Mouse (Mus musculus) ES-E14 (cell line): ENCODE results near the gene Mafg. TPM values are rescaled to one million over a fixed set of nuclear protein-coding genes. Genes with fewer than 3 reads are reported as not detected.
A peak's percentile ranks its signal among the peaks of the same experiment; 100 is the strongest.

Experiments
- DNase-seq: peaks from one replicate; pipeline ENCODE4 v3.0.0-alpha.2; 2013; ENCODE audit warnings: low read depth, low spot score
- H3K27ac ChIP-seq: 2 replicates; pipeline ENCODE4 v1.5.1; 2012; ENCODE audit warnings: low read depth, mild to moderate bottlenecking, low read length, moderate library complexity, mixed read lengths; ENCODE audit not compliant: poor library complexity, insufficient read depth, severe bottlenecking
- H3K36me3 ChIP-seq: 2 replicates; pipeline ENCODE4 v1.6.1; 2012; ENCODE audit warnings: mild to moderate bottlenecking, low read length, moderate library complexity, mixed read lengths; ENCODE audit not compliant: control insufficient read depth, poor library complexity, insufficient read depth, severe bottlenecking
- H3K4me1 ChIP-seq, 2 experiments: fragments of 150-350 bp in 1 of 2; sonication (generic) in 1 of 2; 2 replicates each; pipeline ENCODE4 v1.6.1; 2012; ENCODE audit warnings: low read length in 2 of 2, mild to moderate bottlenecking in 1 of 2, mixed read lengths in 1 of 2; ENCODE audit not compliant: control insufficient read depth in 2 of 2, insufficient read depth in 2 of 2, poor library complexity in 1 of 2
- H3K4me3 ChIP-seq, 2 experiments: fragments of 150-350 bp in 1 of 2; sonication (generic) in 1 of 2; 2 replicates each; pipeline ENCODE4 v1.5.1; 2012; ENCODE audit warnings: low read length in 2 of 2, low read depth in 1 of 2, mild to moderate bottlenecking in 1 of 2, mixed read lengths in 1 of 2; ENCODE audit not compliant: insufficient read depth in 1 of 2, poor library complexity in 1 of 2, severe bottlenecking in 1 of 2
- H3K9ac ChIP-seq: 2 replicates; pipeline ENCODE4 v1.6.1; 2012; ENCODE audit warnings: low read depth, mild to moderate bottlenecking, low read length, mixed read lengths; ENCODE audit not compliant: poor library complexity, insufficient read depth, severe bottlenecking
- H3K9me3 ChIP-seq: fragments of 150-350 bp; sonication (generic); 2 replicates; pipeline ENCODE4 v1.6.1; 2012; ENCODE audit warnings: low read depth, mild to moderate bottlenecking, low read length; ENCODE audit not compliant: control insufficient read depth, insufficient read depth
- CHD2 ChIP-seq: IDR thresholded peaks from 2 replicates; pipeline ENCODE4 v1.6.1; 2014; ENCODE audit warnings: mild to moderate bottlenecking, low read depth, low read length, inconsistent platforms
- HCFC1 ChIP-seq: IDR thresholded peaks from 2 replicates; pipeline ENCODE4 v1.6.1; 2012; ENCODE audit warnings: low read length, inconsistent platforms, borderline replicate concordance; ENCODE audit not compliant: insufficient read depth
- MAFK ChIP-seq: IDR thresholded peaks from 2 replicates; pipeline ENCODE4 v1.6.1; 2014; ENCODE audit warnings: mild to moderate bottlenecking, low read depth, low read length, inconsistent platforms; ENCODE audit not compliant: insufficient read depth
- ZC3H11A ChIP-seq: IDR thresholded peaks from 2 replicates; pipeline ENCODE4 v1.6.1; 2012; ENCODE audit warnings: low read depth, mild to moderate bottlenecking, inconsistent platforms, low read length, borderline replicate concordance
- ZNF384 ChIP-seq: IDR thresholded peaks from 2 replicates; pipeline ENCODE4 v1.6.1; 2012; ENCODE audit warnings: low read depth, low read length, inconsistent platforms
- in situ Hi-C, 2 experiments: fragments of 600-800 bp; cut with MboI; formaldehyde crosslinking; loops; one replicate each; pipeline ENCODE4 v1.15.1; 2025; ENCODE audit warnings: low sequenced_read_pairs in 2 of 2, inconsistent platforms in 1 of 2; ENCODE audit not compliant: unreplicated experiment in 2 of 2
- total RNA-seq: library from RNA; depleted of rRNA; stranded (reverse); fragments of 300-350 nt; gene quantifications from 2 replicates; pipeline ENCODE4 v1.2.3, GENCODE M21; 2012

Gene Mafg
- total RNA-seq, 1 experiment: 42.6 TPM

DNA sequence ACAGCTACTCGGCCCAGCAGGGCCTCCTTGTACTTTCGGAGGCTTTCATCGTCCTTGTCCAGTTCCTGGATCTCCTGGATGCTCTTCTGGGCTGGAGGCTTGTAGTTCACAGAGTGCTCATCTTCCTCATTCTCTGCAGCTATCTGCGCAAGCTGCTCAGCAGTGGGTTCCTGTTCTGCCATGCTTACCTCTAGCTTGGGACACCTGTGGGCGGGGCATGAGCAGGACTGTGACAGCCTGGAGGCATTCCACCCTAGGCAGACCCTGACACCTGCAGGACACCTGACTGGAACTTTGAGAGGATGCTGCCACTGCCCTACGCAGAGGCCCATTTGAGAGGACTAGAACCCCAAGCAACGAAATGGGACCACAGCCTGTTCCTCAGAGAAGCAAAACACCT, 53.2 kb downstream of the Mafg start:
- Histone ChIP-seq H3K36me3 (peaks cover 29% of the 10 kb centered on the region), H3K27ac (peak overlapping the region; percentile 98; the same call in 1 of the 2 replicates)

DNA sequence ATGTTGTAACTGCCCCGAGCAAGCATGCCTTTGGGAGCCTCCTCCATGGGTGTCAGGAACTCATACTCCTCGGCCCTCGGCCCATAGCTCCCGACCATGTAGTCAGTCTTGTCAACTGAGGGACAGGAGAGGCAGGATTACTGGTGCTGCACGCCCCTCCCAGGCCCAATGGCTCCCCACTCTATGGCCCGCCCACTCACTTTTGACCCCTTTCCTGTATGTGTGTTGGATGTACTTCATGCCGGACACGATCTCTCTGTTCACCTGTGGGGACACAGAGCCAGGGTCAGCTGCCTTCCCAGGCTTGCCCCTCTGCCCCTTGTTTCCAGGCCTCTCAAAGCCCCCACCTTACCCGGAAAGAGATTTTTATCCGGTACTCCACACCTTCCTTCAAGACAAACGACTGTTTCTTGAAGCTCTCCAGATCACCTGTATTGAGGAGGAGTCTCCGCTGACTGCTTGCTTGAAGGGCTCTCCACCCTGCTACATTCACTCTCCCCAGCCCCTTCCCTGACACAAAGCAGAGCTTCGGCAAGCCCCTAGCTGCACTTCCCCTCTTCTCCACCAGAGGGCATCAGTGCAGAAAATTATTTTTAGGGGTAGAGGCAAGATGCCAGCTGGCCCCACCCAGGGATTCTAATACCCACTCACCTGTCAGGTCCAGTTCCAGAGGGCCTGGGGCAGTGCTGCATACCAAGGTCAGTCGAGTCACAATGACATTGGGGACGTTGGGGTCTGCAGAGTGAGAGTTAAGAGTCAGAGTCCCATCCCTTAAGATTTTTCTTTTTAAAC, 53.9 kb downstream of the Mafg start:
- in situ Hi-C loops: no loop called here
- H3K4me1 ChIP-seq: peaks cover 3 to 21% of the 10 kb centered on the region in 2 experiments
- peak overlapping the region; percentile 15 for H3K27ac ChIP-seq
- no peaks in the 10 kb centered on the region for H3K9me3 ChIP-seq
- H3K9ac ChIP-seq: peak overlapping the region; percentile 8; the same call in 1 of the 2 replicates
- H3K36me3 ChIP-seq: peaks cover 28% of the 10 kb centered on the region
- DNase-seq: peak; percentile 79
- peak overlapping the region; percentile 88 to 89; a peak in 3 of 4 replicates for H3K4me3 ChIP-seq
- TF ChIP-seq ZC3H11A: 0 out of 2 replicates have a peak, but pooled peaks have one; percentile 12
- no peak for TF ChIP-seq CHD2

More for the DNA sequence above, 53.2 kb downstream of the Mafg start:
- peak overlapping the region; percentile 88 to 89 for H3K4me3 ChIP-seq
- in situ Hi-C loops: no loop called here
- TF ChIP-seq CHD2 (no peak), HCFC1 (no peak), ZNF384 (no peak), MAFK (no peak), ZC3H11A (no peak)
- H3K4me1 ChIP-seq: peaks cover 3 to 21% of the 10 kb centered on the region in 2 experiments
- H3K9me3 ChIP-seq: no peaks in the 10 kb centered on the region
- DNase-seq: no peak
- H3K9ac ChIP-seq: peak overlapping the region; percentile 95

DNA sequence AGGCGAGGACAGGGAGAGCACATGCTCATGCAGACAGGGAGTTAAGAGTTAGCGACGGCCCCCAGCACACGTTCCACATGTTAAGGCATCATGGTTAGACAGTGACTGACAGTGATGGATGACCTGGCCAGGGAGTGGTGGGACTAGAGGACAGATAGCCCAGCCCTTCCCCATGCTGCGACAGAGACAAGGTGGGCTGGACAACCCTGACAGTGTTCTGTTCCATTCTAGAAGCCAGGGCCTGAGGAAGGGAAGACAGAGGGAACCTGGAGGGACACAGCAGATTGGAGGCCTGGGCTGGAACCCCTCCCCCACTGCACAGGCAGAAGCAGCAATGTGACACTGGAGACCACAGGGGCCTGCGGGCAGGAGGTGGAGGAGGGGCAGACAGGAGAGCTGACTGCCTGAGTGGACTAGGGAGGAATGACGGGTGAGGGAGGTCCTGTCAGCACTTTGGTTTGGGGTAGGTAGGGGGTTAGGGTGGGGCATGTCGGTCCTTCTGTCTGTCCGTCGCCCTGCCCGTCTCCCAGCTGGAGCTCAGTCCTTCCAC, 54.6 kb downstream of the Mafg start:
- H3K4me1 ChIP-seq: peaks cover 3 to 21% of the 10 kb centered on the region in 2 experiments
- no peak for TF ChIP-seq CHD2
- no peak for TF ChIP-seq MAFK
- TF ChIP-seq ZC3H11A: no peak
- TF ChIP-seq HCFC1: no peak
- TF ChIP-seq ZNF384: no peak
- 0 out of 2 replicates have a peak overlapping the region, but pooled peaks have one; percentile 8 for H3K9ac ChIP-seq
- no peaks in the 10 kb centered on the region for H3K9me3 ChIP-seq
- H3K4me3 ChIP-seq: no peak overlapping the region
- DNase-seq: no peak
- peak overlapping the region; percentile 15; the same call in 1 of the 2 replicates for H3K27ac ChIP-seq
- peaks cover 28% of the 10 kb centered on the region for H3K36me3 ChIP-seq
- in situ Hi-C loops: no loop called here

DNA sequence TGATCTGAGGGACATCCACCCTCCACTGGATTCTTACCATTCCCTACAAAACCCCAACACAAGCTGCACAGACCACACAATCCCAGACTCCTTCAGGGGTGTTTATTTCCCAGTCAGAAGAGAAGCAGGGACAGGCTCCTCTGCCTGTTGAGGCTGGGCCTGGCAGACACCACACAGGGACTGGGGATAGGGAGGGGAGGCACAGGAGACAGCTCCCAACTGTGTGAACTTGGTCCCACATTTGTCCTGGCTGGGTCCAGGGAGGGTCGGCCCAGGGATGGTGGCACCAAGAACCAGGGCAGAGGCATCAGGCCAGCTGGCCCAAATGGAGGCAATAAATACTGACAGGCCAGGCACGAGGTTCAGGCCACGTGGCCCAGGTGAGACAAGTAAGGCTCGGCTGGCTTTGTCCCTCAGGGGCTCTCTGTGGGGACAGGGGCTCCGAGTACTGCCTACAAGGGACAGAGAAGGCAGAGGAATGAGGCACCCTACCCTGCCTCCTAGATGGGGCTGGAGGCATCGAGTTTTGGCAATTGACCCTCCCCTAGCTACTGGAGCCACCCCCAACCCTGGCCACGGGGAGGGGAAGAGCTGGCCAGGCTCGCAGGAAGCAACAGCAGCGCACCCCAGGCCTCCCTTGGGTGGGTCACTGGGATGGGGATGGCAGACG, 55.2 kb downstream of the Mafg start:
- H3K4me3 ChIP-seq: no peak overlapping the region
- H3K27ac ChIP-seq: no peak overlapping the region; the same call in 1 of the 2 replicates
- H3K9ac ChIP-seq: no peak overlapping the region

More for the DNA sequence above, 55.2 kb downstream of the Mafg start:
- Histone ChIP-seq H3K4me1 (peaks cover 3 to 21% of the 10 kb centered on the region in 2 experiments), H3K9me3 (no peaks in the 10 kb centered on the region), H3K36me3 (peaks cover 28% of the 10 kb centered on the region)
- TF ChIP-seq MAFK (no peak), ZNF384 (no peak), CHD2 (no peak), ZC3H11A (no peak), HCFC1 (no peak)
- in situ Hi-C loops: no loop called here
- no peak for DNase-seq
